Mouse (Mus musculus) monocyte, adult 2 months (primary cell): ENCODE data around the gene Fxn.
"Not testable (repeated sequence)": the region's sequence is repeated elsewhere in the genome, so short reads cannot be mapped to it uniquely, and the experiment has no call there.

Experiments used
- DNase-seq, 2 experiments: peaks; one replicate each; pipeline ENCODE4 v3.0.0; 2022; ENCODE audit warnings: low spot score in 2 of 2, low read depth in 1 of 2

The Fxn gene

DNA sequence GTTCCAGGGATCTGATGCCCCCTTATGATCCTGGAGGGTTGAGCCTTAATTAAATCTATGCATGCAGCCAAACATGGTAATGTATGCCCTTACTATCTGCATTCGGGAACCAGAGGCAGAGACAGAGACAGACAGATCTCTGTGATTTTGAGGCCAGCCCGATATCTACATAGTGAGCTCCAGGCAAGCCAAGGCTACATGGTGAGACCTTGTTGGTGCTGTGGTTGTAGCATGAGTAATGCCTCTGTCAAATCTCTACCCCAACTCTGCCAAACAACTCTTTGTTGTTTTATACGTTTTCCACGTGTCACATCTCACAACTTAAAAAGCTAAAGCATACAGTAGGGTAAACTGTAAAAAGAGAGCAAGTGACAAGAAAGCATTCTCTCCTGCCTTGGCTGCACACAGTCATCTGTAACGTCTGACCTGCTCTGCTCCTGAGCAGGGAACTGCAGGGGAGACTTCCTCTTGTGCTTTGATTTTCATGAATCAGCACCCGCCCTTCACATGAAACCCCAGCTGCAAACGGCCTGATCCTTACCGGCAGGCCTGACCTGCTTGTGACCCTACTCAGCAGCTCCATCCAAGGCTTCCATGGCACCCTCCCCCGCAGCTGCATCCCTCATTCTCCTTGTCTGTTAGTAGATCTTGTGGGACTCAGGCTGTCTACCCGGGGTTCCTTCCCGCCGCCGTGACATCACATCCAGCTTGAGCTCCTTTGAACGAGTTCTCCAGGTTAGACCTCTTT lies 38.4 kb downstream of the Fxn start:
- DNase-seq = no peak

- no peak for DNase-seq
Observed at GRCm38 (mm10) chr19:24241271-24241670, 39.1 kb downstream of the Fxn start.

DNA sequence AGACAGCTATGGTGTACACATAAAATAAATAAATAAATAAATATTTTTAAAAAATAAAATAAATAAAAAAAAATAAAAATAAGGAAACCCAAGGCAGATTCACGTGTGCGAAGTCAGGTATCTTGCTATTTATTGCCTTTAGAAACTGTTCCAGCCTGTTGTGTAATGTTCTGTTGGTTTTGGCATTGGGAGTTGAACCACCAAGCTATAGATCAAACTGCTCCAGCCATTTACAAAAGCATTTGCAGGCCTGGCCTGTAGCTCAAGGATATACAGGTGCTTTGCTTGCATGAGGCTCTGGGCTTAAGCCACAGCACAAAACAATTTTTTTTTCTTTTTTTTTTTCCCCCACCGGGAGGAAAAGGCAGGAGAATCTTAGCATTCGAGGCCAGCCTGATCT lies 42.4 kb downstream of the Fxn start:
- no peak for DNase-seq

- DNase-seq = not testable (repeated sequence)
Observed at GRCm38 (mm10) chr19:24232356-24232755, 48.0 kb downstream of the Fxn start.

DNA sequence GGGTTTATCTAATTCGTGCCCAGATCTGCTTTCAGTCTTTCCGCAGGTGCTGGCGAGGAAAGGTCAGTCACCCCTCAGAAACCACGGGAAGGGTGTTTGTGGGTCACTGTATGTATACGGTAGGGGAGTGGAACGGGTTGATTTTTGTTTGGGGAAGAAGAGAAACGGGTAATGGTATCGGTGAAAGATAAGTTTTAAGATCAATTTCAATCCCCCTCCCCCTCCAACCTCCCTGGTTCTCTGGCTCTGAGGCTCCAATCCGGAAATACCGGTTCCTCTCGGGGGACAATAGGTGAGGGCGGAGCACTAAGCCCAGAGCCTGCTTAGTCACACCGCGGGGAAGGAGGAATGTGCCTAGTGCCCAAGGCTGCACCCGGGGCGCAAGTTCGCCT lies 55.1 kb downstream of the Fxn start:
- DNase-seq = no peak

DNA sequence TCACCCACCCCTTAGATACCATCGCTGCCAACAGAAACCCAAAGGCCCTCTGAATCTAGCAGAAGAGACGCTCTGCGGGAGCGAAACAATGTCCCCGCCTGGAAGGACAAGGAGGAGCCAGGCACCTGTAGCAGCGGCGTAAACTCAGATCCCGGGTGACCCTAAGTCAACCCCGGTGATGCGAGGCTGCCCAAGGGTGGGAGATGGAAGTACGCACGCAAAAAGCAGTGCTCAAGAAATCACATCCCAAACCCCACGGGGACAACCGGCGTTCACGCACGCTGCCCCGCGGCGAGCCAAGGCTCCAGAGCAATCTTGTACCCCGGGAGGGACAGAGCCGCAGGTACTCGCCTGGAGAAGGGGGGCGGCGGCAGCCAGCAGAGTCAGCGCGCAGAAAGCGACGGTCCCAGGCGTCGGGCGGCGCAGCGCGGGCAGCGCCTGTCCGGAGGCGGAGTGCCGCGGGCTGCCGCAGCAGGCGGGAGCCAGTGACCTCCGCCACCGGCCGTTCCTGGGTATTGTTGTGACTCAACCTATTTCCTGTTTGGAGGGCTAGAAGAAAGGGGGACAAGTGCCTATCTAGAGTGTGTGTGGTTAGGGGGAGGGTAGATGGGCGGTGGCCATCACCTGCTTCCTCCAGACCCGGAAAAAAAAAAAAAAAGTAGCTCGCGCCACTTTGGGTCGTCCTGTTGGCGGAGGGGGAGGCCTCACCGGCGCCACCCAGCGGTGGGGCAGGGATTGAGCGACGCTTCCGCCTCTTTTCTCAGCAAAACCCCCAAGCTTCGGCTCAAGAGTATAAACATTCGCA lies 55.7 kb downstream of the Fxn start, which contains the start of gene Tjp2:
Gene Tjp2 (minus strand): TSS at position 531 of the 805 bp plus-strand sequence.
- no peak for DNase-seq

DNA sequence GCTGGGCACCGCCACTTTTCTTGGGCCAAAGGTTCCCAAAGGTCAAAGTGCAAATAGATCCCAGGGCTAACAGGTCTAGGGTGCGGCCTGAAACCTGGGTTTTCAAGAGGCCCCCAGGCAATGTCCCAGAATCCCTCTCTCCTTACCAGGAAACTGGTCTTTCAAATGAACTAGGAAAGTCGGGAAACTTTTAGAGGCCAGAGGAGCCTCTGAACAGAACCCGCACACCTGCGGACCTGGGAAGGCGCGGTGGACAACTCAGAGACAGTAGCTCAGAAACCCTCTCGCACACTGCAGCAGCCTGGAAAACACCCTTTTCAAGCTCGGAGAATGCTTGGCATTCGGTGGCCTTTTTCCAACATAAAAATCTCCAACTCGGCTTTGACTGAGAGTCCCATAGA lies 56.6 kb downstream of the Fxn start:
- DNase-seq = no peak

DNA sequence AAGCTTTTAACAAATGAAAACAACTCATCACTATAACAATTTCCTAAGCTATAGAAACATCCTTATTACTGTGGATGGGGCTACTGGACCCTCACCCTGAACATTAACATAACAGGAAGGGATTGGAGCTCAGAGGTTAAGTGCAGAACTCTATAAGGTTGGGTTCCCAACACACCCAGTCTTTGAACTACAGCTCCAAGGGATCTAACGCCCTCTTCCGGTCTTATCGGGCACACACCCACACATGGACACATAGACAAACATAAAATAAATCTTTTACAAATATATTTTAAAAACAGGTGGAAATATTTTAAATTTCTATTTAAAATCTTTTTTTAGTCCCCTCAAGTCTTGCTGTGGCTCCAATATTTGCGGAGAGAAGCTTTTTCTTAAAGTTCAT lies 59.0 kb downstream of the Fxn start:
- no peak for DNase-seq

DNA sequence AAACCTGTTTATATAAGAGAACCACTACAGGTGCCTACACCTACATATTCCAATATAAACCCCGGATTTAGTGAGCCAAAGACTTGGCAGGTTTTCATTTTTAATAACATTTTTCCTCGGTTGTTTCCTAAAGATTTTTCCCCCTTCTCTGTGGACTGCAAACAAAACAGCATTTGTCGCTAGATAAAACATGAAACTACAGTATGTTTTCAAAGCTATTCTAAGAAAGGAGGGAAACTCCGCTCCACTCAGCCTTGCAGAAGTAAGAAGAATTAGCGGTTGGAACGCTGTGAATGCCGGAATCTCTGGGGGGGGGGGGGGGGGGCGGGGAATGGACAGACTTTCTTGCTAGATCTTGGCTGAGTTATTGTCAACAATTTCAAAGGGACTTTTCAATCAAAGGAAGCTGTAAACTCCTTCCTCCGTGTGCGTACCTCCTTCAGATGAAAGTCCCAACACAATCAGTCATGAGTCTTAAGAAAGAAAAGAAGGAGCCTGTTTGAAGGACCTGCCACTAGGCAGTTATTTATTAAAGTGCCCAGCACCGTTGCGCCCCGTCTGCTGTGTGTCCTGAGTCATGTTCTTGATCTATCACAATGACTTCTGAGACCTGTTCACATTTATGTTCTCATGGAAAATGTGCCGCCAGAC lies 59.5 kb downstream of the Fxn start:
- DNase-seq = no peak

- no peak for DNase-seq
Observed at GRCm38 (mm10) chr19:24219011-24219410, 61.4 kb downstream of the Fxn start.

GRCm38 (mm10) chr19:24218291-24218690 lies 62.1 kb downstream of the Fxn start:
- DNase-seq = no peak

DNA sequence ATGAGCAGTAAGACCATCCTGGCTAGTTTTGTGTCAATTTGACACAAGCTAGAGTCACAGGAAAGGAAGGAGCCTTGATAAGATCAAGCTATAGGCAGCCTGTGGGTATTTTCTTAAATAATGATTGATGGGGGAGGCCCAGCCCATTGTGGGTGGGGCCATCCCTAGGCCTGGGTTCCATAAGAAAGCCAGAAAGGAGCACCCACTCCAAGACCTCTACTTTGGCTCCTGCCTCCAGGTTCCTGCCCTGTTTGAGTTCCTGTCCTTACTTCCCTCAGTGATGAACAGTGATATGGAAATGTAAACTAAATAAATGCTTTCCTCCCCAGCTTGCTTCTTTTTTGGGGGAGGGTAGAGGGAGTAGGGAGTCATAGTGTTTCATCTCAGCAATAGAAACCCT lies 62.6 kb downstream of the Fxn start:
- no peak for DNase-seq

DNA sequence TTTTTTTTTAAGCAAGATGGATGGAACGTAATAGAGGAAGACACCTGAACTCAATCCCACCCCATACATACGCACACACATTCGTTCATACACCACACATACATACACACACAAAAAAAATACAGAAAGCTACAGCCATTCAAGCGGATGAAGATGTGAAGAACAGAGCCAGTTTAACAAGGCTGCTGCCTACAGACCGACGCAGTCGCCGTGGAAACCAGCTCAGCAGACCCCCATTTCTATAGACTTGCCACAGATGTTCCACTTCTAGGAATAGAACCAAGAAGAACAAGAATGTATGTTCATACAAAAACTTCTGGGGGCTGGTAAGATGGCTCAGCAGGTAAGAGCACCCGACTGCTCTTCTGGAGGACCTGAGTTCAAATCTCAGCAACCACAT lies 63.6 kb downstream of the Fxn start:
- no peak for DNase-seq

DNA sequence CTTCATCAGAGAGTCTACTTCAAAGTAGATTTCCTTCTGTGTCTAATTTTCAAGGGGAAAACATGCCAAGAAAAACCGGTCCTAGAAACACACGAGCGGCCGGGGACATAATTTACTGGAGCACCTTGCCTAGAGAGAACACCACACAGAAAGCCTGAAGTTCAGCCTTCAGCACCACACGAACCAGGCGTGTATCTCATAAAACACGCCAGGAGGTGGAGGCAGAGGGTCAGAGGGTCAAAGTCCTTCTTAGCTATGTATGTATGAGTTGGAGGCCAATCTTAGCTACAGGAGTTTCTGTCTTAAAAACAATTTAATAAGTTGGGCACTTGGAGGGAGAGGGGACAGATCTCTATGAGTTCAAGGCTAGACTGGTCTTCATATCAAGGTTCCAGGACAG lies 65.5 kb downstream of the Fxn start:
- no peak for DNase-seq

GRCm38 (mm10) chr19:24213299-24213698 lies 67.1 kb downstream of the Fxn start:
- DNase-seq = no peak

- no peak for DNase-seq
Observed at GRCm38 (mm10) chr19:24212552-24213249, 67.7 kb downstream of the Fxn start.
